Mouse (Mus musculus): ENCODE results near the gene 2900026A02Rik. TPM values are rescaled to one million over a fixed set of nuclear protein-coding genes. Genes with fewer than 3 reads are reported as not detected.

The 2900026A02Rik gene
- polyA plus RNA-seq, 1 experiment = 3.5 TPM

DNA sequence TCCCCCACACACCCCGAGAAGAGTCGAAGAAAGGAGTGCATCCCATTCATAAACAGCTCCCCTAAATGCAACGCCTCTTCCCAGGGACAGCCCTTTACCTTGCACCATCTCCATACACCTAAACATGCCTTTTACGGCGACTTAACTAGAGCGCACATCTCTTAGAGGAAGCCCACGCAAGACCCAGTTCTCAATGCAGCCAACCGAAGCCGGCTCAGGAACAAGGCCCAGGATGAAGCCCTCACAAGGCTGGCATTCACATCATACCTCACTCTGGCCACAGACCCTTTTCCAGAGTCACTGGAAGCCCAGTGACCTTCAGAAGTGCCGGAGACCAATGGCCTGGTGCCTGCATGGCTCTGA lies 21.3 kb downstream of the 2900026A02Rik start:
- peak overlapping the region; percentile 89 for H3K27ac ChIP-seq (replicated peaks; ENCODE audit: low read depth, low read length)
- H3K4me1 ChIP-seq (ENCODE audit: control insufficient read depth, insufficient read depth, insufficient read length, low read length) = peaks cover 48% of the 10 kb centered on the region
- H3K4me3 ChIP-seq (ENCODE audit: insufficient read depth, low read depth, low read length) = no peak overlapping the region

DNA sequence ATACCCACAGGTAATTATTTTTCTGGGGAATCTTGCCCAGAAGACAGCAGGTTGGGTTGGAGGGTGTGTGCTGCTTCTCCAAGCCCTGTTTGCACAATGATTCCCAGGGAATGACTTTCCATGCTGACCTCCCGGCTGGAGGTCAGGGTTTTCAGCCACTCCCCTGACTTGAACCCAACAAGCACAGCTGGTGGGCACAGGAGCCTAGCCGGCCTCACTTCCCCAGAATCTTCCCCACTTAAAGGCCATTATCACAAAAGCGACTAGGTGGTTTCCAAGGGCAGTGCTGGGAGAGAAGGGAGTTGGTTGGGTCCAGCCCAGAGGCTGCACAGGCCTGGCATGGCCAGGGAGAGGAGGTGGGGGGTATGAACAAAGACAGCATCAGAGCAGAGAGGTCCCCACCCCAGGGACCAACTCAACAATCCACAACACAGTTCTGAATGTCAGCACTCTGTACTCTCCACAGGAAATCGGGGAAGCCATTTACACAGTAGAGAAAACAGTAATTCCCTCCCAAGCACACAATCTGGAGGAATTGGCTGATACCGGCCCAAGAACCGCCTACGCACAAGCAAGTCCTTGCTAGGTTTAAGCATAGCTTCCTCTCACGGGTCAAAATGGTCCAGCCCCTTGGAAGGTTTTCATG lies 21.8 kb downstream of the 2900026A02Rik start:
- Histone ChIP-seq H3K27ac (replicated peaks; ENCODE audit: low read depth, low read length) (peak overlapping the region; percentile 89), H3K4me3 (ENCODE audit: insufficient read depth, low read depth, low read length) (no peak overlapping the region), H3K4me1 (ENCODE audit: control insufficient read depth, insufficient read depth, insufficient read length, low read length) (peaks cover 46% of the 10 kb centered on the region)

DNA sequence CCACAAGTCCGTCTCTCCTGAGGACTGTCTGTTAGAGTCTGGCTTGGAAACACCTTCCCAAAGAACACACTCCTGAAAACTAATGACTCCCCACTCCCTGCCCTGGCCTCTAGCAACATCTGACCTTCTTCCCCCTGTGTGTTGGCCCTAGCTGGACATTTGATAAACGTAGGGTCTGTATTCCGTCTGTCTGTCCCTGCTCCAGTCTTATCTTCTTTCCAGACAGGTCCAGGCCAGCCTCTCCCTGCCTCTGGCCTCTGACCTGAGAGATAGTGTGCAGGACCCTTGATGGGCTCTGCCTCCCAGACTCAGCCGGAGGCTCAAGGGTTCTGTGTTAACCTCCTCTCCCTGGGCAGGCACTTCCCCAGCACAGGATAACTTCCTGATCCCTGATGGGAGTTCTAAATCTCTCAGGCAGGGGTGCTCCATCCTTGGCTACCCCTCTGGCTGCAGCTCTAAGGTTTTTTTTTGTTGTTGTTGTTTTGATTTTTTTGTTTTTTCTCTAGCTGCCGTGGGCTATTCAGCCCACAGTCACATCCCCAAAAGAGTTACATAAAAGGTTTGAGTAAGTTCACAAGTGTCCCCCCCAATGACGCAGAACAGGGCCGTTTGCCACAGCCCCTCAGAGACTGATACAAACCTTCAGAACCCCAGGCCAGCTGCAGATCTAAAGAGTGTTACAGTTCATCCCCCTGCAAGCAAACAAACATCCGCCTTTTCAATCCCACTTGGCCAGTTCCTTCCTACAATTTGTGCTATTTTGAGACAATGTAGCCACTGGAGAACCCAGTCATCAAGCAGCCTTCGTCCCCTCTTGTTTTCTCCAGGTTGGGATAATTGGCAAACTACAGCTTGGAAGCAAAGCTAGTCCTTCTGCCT lies 23.9 kb downstream of the 2900026A02Rik start:
- Histone ChIP-seq H3K4me3 (ENCODE audit: insufficient read depth, low read depth, low read length) (no peak overlapping the region), H3K4me1 (ENCODE audit: control insufficient read depth, insufficient read depth, insufficient read length, low read length) (peaks cover 44% of the 10 kb centered on the region), H3K27ac (replicated peaks; ENCODE audit: low read depth, low read length) (peak overlapping the region; percentile 92)

DNA sequence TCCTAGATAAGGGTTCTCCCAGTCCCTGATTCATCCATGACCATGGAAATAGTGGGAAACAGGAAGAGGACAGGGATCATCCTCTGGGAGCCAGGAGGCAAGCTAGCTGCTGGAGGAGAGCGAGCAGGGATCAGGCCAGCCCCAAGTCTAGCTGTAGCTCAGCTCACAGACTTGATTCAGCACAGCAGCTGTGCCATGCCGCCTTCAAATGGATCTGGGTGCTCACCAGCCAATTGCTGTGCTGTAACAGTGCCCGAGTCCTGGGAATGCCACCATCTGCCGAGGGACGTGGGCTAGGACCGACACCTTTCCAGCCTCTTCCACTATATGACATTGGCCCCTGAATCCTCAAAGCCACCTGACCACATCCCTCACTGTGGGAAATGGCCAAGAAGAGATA lies 25.1 kb downstream of the 2900026A02Rik start:
- H3K27ac ChIP-seq (replicated peaks; ENCODE audit: low read depth, low read length) = peak overlapping the region; percentile 92
- peaks cover 49% of the 10 kb centered on the region for H3K4me1 ChIP-seq (ENCODE audit: control insufficient read depth, insufficient read depth, insufficient read length, low read length)
- H3K4me3 ChIP-seq (ENCODE audit: insufficient read depth, low read depth, low read length) = no peak overlapping the region

DNA sequence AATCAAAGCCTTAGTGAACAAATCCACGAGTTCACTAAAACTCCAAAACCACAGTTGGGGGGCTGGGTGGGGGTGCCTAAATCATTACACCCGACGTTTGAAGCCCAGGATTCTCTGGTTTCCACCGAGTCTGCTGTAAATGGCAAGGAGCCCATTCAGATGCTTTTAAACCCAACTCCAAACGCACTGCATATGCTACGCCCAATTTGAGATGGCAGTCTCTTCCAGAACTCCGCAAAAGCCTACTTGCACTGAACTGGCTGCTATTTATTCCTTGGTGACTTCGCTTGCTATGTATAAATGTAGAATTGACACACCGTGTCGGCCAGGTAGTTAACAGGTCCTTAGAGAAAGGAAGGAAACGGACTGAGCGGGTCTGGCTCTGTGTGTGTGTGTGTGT lies 25.6 kb downstream of the 2900026A02Rik start:
- H3K4me1 ChIP-seq (ENCODE audit: control insufficient read depth, insufficient read depth, insufficient read length, low read length) = peaks cover 53% of the 10 kb centered on the region
- peak overlapping the region; percentile 92 for H3K27ac ChIP-seq (replicated peaks; ENCODE audit: low read depth, low read length)

DNA sequence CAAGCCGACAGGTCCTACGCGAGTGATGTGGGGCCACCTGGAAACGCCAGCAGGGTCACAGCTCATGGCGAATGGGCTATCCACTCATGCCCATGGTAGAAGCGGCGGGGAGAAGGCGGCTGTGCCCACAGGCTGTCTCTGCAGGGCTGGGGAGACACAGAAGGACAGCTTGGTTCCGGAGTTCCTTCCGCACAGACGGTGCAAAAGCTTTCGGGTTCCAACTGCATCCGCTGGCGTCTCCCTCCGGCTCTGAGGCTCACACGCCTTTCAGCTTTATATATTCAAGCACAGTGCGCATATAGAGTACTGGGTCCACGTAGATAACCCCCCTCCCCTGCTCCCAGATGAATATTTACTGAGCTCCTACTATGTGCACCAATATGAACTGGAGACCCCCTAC lies 27.3 kb downstream of the 2900026A02Rik start:
- H3K4me3 ChIP-seq (ENCODE audit: insufficient read depth, low read depth, low read length) = no peak overlapping the region

More for the DNA sequence above, 25.6 kb downstream of the 2900026A02Rik start:
- no peak overlapping the region for H3K4me3 ChIP-seq (ENCODE audit: insufficient read depth, low read depth, low read length)

DNA sequence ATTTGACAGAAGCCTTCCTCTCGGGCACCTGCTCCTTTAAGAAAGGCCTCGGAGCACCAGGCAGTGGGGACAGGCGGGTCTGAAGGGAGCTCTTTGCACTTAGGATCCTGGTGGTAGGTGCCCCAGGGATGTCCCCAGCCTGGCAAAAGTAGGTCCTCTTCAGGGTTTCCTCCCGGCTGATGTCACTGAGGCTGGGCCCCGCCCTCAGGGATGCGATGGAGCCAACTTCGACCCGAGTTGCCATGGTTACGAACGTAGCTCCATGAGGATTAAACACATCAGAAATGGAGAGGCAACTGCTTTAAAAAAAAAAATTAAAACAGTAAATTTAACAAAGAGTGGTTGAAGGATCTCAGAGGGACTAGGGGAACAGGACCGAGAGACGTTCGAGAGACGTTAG lies 29.1 kb downstream of the 2900026A02Rik start:
- Histone ChIP-seq H3K4me1 (ENCODE audit: control insufficient read depth, insufficient read depth, insufficient read length, low read length) (peaks cover 29% of the 10 kb centered on the region), H3K4me3 (ENCODE audit: insufficient read depth, low read depth, low read length) (no peak overlapping the region), H3K27ac (replicated peaks; ENCODE audit: low read depth, low read length) (no peak overlapping the region)

More for the DNA sequence above, 27.3 kb downstream of the 2900026A02Rik start:
- Histone ChIP-seq H3K4me1 (ENCODE audit: control insufficient read depth, insufficient read depth, insufficient read length, low read length) (peaks cover 41% of the 10 kb centered on the region), H3K27ac (replicated peaks; ENCODE audit: low read depth, low read length) (no peak overlapping the region)

DNA sequence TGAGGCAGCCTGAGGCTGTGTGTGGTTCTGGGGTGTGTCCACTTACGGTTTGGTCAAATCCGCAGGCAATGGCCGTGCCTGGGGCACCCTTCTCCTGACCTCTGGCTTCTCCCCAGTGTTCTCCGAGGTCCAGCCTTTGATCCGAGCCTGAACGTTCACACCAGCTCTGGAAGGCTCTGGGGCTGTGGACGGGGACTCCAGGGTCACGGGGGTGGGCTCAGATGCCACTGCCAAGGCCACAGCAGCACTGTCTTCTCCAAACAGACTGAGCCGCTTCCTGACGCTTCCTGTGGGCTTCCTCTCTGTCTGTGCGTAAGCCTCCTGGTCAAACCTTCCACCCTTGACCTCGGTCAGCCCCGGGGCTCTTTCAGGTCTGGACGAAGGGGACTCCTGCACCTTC lies 30.5 kb downstream of the 2900026A02Rik start:
- Histone ChIP-seq H3K4me1 (ENCODE audit: control insufficient read depth, insufficient read depth, insufficient read length, low read length) (peaks cover 15% of the 10 kb centered on the region), H3K27ac (replicated peaks; ENCODE audit: low read depth, low read length) (0 out of 2 replicates have a peak overlapping the region, but pooled peaks have one; percentile 13), H3K4me3 (ENCODE audit: insufficient read depth, low read depth, low read length) (no peak overlapping the region)

DNA sequence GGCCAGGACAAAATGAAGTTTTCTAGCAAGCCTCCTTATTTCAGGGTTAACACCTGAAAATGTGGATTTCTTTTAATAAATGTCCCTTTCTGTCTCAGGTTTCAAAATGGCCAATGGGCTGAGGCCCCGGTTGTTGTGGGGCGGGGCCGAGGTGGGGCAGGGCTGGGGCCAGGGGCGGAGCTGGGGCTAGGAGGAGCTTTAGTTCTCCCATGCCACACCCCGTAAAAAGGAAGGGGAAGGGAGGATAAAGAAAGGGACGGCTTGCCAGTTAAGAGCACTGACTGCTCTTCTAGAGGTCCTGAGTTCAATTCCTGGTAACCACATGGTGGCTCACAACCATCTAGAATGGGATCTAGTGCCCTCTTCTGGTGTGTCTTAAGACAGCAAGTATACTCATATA lies 39.6 kb downstream of the 2900026A02Rik start:
- Histone ChIP-seq H3K4me1 (ENCODE audit: control insufficient read depth, insufficient read depth, insufficient read length, low read length) (peaks cover 6% of the 10 kb centered on the region), H3K27ac (replicated peaks; ENCODE audit: low read depth, low read length) (peak overlapping the region; percentile 76), H3K4me3 (ENCODE audit: insufficient read depth, low read depth, low read length) (no peak overlapping the region)

DNA sequence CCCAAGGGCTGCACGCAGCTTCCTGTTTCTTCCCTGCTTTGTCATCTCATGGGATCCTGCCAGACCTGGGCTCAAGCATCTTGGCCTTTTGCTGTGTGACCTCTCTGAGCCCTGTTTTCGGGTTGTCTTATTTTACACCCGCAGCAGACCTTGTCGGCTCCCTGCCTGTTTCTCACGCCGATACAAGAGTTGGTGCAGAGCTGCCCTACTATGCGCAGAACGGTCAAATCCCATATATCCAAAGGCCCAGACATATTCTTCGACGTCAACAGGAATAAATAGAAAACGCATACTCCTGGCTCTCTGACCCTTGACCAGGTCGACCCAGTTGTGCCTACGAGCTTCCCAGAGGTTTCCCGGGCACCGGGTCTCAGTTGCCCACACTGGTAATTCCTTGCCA lies 40.3 kb downstream of the 2900026A02Rik start:
- H3K4me1 ChIP-seq (ENCODE audit: control insufficient read depth, insufficient read depth, insufficient read length, low read length) = peaks cover 6% of the 10 kb centered on the region
- H3K27ac ChIP-seq (replicated peaks; ENCODE audit: low read depth, low read length) = peak overlapping the region; percentile 76
- peak overlapping the region; percentile 43 for H3K4me3 ChIP-seq (ENCODE audit: insufficient read depth, low read depth, low read length)

DNA sequence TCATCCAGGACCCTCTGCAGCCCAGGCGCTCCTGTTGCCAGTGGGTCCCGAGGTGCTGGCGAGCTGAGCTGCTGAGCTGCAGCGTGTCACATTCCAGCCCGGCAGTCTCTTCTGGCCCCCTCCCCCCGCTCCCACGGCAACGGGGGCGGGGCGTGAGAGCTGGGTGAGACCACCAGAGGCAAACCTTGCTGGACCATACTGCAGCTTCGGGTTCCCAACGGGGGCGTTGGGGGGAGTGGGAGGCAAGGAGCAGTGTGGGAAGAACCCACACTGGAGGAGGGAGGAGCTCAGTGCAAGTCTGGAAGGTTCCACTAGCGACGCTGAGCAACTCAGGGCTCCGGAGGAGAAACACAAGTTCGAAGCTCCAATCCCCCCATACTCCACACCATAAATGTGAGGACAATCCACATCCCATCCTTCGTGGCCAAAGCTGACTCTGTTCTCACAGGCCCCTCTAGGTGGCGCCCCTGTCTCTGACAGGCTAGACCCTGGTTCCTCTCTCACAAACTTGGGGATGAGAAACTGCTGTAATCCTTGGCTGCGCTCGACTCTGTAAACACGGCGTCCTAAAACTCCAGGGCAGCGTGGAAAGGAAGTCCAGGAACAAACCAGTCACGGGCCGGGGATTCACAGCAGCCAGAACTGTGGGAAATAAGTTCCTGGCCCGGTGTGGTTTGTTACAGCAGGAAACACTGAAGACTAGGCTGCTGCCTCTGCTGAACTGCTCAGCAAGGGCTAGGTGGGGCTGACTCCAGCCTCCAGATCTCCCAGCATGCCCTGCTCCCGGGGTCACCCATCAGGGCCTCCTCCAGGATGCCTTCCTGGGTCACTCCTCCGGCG lies 41.0 kb downstream of the 2900026A02Rik start:
- Histone ChIP-seq H3K4me1 (ENCODE audit: control insufficient read depth, insufficient read depth, insufficient read length, low read length) (peaks cover 6% of the 10 kb centered on the region), H3K4me3 (ENCODE audit: insufficient read depth, low read depth, low read length) (peak overlapping the region; percentile 43), H3K27ac (replicated peaks; ENCODE audit: low read depth, low read length) (peak overlapping the region; percentile 76)

DNA sequence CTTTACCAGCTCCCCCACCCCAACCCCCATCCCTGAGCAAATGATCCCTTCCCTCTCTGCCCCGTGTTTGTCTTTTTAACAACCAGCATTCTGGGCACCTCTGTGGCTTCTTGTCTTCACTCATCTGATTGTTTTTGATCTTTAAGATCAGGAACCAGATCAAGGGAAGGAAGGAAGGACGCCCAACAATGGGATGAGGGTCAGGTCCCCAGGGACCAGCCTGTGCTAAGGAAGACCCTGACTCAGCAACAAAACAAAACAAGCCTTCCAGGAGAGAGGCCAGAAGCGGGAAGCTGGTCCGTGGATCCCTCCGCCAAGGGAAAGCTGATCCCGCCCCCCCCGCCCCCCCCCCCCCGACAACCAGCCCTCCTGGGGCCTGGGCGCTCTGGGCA lies 41.6 kb downstream of the 2900026A02Rik start:
- Histone ChIP-seq H3K27ac (replicated peaks; ENCODE audit: low read depth, low read length) (peak overlapping the region; percentile 32; the same call in 1 of the 2 replicates), H3K4me1 (ENCODE audit: control insufficient read depth, insufficient read depth, insufficient read length, low read length) (peaks cover 6% of the 10 kb centered on the region), H3K4me3 (ENCODE audit: insufficient read depth, low read depth, low read length) (no peak overlapping the region)

DNA sequence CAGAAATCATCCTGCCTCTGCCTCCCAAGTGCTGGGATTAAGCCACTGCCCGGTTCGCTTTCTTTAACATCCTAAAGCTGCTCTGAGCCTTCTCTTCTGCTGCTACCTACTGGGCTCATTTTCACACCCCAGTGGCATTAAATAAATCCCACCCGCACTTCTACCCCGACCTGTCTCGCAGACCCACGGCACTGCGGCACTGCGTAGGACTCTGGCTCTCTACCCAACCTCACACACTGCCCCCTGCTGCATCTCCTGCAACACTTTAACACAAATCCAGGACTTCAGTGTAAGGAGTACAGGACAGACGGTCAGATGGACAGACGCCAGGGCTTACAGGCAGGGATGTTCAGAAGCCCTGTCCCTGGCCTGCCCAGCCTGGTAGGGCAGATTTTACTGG lies 45.1 kb downstream of the 2900026A02Rik start:
- Histone ChIP-seq H3K4me1 (ENCODE audit: control insufficient read depth, insufficient read depth, insufficient read length, low read length) (peaks cover 2% of the 10 kb centered on the region), H3K27ac (replicated peaks; ENCODE audit: low read depth, low read length) (no peak overlapping the region), H3K4me3 (ENCODE audit: insufficient read depth, low read depth, low read length) (no peak overlapping the region)

DNA sequence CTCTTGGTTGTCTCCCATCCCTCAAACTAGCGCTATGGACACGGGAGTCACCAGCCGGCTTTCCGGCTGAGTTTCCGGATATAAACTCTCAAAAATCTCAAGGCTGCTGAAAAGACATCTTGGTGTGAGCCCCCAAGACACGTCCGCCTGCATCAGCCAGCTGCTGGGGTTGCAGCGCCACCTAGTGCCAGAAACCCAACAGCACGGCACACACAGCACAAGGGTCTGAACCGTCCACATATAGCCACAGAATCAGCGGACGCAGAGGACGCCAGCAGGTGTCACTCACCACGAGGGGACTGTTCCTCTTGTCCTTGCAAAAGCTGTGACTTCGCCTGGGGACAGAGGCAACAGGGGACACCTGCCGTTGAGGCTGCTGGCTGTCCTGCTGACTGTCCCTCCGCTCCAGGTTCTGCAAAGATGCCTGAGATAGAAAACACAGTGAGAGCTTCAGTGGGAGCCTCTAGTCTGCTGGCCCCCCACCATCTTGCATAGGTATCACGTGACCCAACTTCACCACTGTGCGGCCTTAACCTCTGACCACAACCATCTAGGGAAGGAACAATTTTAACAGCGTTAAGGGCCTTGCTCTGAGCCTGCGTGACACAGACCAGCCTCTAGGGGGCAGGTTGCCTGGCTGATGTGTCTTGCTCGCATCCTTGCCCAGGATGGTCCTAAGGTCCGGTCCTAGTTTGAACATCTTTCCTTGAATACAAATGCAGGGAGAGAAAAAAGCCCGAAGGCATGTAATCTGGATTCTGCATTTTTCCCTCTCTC lies 45.9 kb downstream of the 2900026A02Rik start:
- H3K27ac ChIP-seq (replicated peaks; ENCODE audit: low read depth, low read length) = no peak overlapping the region
- no peaks in the 10 kb centered on the region; the same call in 1 of the 2 replicates for H3K4me1 ChIP-seq (ENCODE audit: control insufficient read depth, insufficient read depth, insufficient read length, low read length)
- H3K4me3 ChIP-seq (ENCODE audit: insufficient read depth, low read depth, low read length) = no peak overlapping the region
